Mouse (Mus musculus) left cerebral cortex, adult 2 months (tissue): Measurements from ENCODE around the gene Fchsd2. TPM values are rescaled to one million over a fixed set of nuclear protein-coding genes. Genes with fewer than 3 reads are reported as not detected.

Experiments used
- DNase-seq, 2 experiments: peaks; one replicate each; pipeline ENCODE4 v3.0.0; 2021 to 2022; ENCODE audit warnings: low spot score in 2 of 2, mixed read lengths in 1 of 2; ENCODE audit errors: extremely low spot score in 1 of 2
- H3K27ac ChIP-seq: fragments of 200-600 bp; 2 replicates; pipeline ENCODE4 v1.8.1; 2022
- H3K4me3 ChIP-seq: fragments of 200-600 bp; 2 replicates; pipeline ENCODE4 v1.8.1; 2022
- CTCF ChIP-seq: fragments of 200-600 bp; IDR thresholded peaks from 2 replicates; pipeline ENCODE4 v1.8.1; 2022; ENCODE audit warnings: antibody characterized with exemption, mild to moderate bottlenecking, moderate library complexity
- intact Hi-C: fragments of 180-260 bp; cut with DNase I; formaldehyde crosslinking; loops from one replicate; pipeline ENCODE4 v1.15.1; 2025
- total RNA-seq, 2 experiments: library from RNA; stranded (reverse); gene quantifications; 2 replicates each; pipeline ENCODE4 v1.2.3; 2021

Gene Fchsd2
- total RNA-seq, 2 experiments from 2014 or later, result 40.5 to 41.6 TPM

- intact Hi-C loops, result loop anchor here (5.0 kb wide), 1 partner anchor 210 kb away; no protein-coding TSS in a partner anchor
- TF ChIP-seq CTCF, result no peak
These were observed 179.9 kb downstream of the Fchsd2 start for GRCm38 (mm10) chr7:101272466-101273160.

GRCm38 (mm10) chr7:101282721-101283120 lies 190.1 kb downstream of the Fchsd2 start:
- Histone ChIP-seq H3K4me3 (no peak overlapping the region), H3K27ac (no peak overlapping the region)
- intact Hi-C loops, result no loop called here
- no peak for DNase-seq
- no peak for TF ChIP-seq CTCF

More at GRCm38 (mm10) chr7:101272466-101273160, 179.9 kb downstream of the Fchsd2 start:
- Histone ChIP-seq H3K4me3 (no peak overlapping the region), H3K27ac (no peak overlapping the region)
- no peak for DNase-seq

- H3K4me3 ChIP-seq, result no peak overlapping the region
- intact Hi-C loops, result no loop called here
- TF ChIP-seq CTCF, result no peak
- no peak overlapping the region for H3K27ac ChIP-seq
- DNase-seq, result no peak
These were observed 191.8 kb downstream of the Fchsd2 start for GRCm38 (mm10) chr7:101284504-101284903.

GRCm38 (mm10) chr7:101286891-101287290 lies 194.2 kb downstream of the Fchsd2 start:
- DNase-seq, result no peak
- H3K27ac ChIP-seq, result peak overlapping the region; percentile 12; the same call in 1 of the 2 replicates
- no peak for TF ChIP-seq CTCF
- H3K4me3 ChIP-seq, result no peak overlapping the region
- intact Hi-C loops, result no loop called here

GRCm38 (mm10) chr7:101287820-101288219 lies 195.2 kb downstream of the Fchsd2 start:
- TF ChIP-seq CTCF, result no peak
- H3K4me3 ChIP-seq, result no peak overlapping the region
- intact Hi-C loops, result loop anchor here (2.0 kb wide), 1 partner anchor 227 kb away; no protein-coding TSS in a partner anchor
- H3K27ac ChIP-seq, result no peak overlapping the region
- DNase-seq, result no peak

DNA sequence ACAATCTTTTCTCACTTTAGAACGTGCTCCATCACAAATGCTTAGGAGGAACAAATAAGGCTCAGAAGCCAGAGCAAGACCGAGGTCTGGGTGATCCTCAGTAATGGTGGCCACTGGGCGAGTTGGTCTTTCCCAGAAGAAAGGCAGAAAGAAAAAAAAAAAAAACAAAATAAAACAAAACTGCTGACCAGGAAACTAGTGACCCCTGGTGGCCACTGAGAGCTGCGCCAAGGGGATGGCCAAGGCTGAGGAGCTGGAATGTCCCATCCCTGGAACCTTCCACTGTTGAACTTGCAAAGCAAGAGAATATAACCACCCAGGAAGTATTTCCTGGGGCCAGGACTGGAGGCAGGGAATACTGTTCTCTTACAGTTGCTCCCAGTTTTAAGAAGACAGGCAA lies 195.8 kb downstream of the Fchsd2 start:
- H3K4me3 ChIP-seq, result no peak overlapping the region
- peak; percentile 42 to 52 for DNase-seq
- peak; percentile 86 for TF ChIP-seq CTCF
- intact Hi-C loops, result loop anchor here (2.0 kb wide), 1 partner anchor 228 kb away; no protein-coding TSS in a partner anchor
- no peak overlapping the region for H3K27ac ChIP-seq

- no peak for DNase-seq
- intact Hi-C loops, result no loop called here
- no peak for TF ChIP-seq CTCF
- Histone ChIP-seq H3K4me3 (no peak overlapping the region), H3K27ac (no peak overlapping the region)
These were observed 197.7 kb downstream of the Fchsd2 start for GRCm38 (mm10) chr7:101290401-101290800.

GRCm38 (mm10) chr7:101291211-101291610 lies 198.5 kb downstream of the Fchsd2 start:
- no peak for TF ChIP-seq CTCF
- H3K27ac ChIP-seq, result no peak overlapping the region
- no peak for DNase-seq
- intact Hi-C loops, result no loop called here
- no peak overlapping the region for H3K4me3 ChIP-seq

- no peak overlapping the region for H3K27ac ChIP-seq
- intact Hi-C loops, result no loop called here
- no peak for TF ChIP-seq CTCF
These were observed 199.0 kb downstream of the Fchsd2 start for GRCm38 (mm10) chr7:101291641-101292040.

DNA sequence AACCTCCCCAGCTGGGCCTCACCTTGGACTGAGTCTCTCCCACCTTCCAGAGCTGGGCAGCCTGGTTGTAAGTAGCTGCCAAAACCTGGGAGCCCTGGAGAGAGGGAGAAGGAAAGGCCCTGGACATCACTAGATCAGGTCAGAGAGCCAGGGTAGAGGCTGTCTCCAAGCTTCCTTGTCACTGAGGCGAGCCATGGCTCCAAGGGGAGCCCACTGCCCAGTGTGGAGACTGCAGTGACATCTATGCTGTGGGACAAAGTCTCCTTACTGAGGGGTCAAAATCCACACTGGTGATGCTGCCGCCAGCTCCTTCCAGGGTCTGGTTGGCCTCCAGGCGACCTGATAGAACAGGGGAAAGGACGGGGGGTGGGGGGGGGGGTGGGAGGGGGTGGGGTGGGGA lies 199.4 kb downstream of the Fchsd2 start:
- H3K27ac ChIP-seq, result no peak overlapping the region
- no peak for DNase-seq
- no peak for TF ChIP-seq CTCF
- intact Hi-C loops, result no loop called here
- no peak overlapping the region for H3K4me3 ChIP-seq

More at GRCm38 (mm10) chr7:101291641-101292040, 199.0 kb downstream of the Fchsd2 start:
- DNase-seq, result no peak
- H3K4me3 ChIP-seq, result no peak overlapping the region

DNA sequence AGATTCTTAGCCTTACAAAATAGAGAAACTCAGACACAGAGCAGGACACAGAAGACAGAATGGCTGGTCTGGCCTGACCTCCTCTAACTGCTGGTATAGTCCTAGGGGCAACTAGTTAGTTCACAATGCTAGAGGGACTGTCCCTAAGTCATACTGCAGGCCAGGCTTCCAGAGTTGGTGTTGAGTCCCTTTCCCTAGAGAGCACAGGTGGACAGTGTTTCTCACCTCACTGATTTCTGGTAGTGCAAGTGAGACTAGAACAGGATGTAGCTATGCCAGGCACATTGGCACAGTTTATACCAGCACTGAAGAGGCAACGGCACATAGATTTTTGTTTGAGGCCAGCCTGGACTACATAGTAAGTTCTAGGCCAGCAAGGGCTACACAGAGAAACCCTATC lies 200.0 kb downstream of the Fchsd2 start:
- no peak for TF ChIP-seq CTCF
- intact Hi-C loops, result no loop called here

GRCm38 (mm10) chr7:101293138-101293537 lies 200.5 kb downstream of the Fchsd2 start:
- Histone ChIP-seq H3K27ac (no peak overlapping the region), H3K4me3 (no peak overlapping the region)
- no peak for DNase-seq
- intact Hi-C loops, result no loop called here
- no peak for TF ChIP-seq CTCF

More for the DNA sequence above, 200.0 kb downstream of the Fchsd2 start:
- Histone ChIP-seq H3K4me3 (no peak overlapping the region), H3K27ac (no peak overlapping the region)
- DNase-seq, result no peak

- Histone ChIP-seq H3K27ac (no peak overlapping the region), H3K4me3 (no peak overlapping the region)
- TF ChIP-seq CTCF, result no peak
- no peak for DNase-seq
- intact Hi-C loops, result no loop called here
These were observed 200.9 kb downstream of the Fchsd2 start for GRCm38 (mm10) chr7:101293611-101294010.
